23 mouse cellular contexts compared by ENCODE assay signal in the genomic region with DNA sequence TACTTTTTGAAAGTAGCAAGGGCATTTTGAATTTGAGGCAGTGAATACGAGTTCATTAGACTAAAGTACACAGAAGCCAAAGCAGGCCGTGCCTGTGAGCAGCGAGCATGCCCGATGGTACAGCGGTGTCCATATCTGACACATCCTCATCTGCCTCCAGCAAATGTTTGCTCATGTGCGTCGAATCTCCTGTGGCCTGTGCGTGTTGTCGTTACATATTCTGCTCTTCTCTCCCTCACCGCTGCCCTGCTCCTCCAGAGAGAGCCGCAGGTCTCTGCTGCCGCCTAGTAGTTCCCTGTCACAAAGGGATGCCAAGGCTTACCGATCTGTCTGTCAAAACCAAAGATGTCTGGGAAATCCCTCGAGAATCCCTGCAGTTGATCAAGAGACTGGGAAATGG.
DNase-seq lines count a peak whose midpoint lies in the region; ATAC-seq and TF ChIP-seq lines count a peak whose summit lies in the region.
"Had no signal": no experiment of that assay in that cellular context is flagged by ENCODE, and none has a peak within 500 bp of the region (broad histone marks: within the 10 kb centered on the region; RNA-seq: fewer than 3 reads in every experiment).

No protein-coding gene starts in this region.

- H3K9me3 ChIP-seq in hindbrain, embryonic 12.5 days (replicated peaks), result no peaks in the 10 kb centered on the region
- H3K9me3 ChIP-seq in hindbrain, embryonic 10.5 days, result no peaks in the 10 kb centered on the region
- no peaks in the 10 kb centered on the region for H3K9me3 ChIP-seq in midbrain, embryonic 11.5 days (ENCODE audit: control insufficient read depth, low read length)
- H3K9me3 ChIP-seq in midbrain, embryonic 10.5 days (replicated peaks), result no peaks in the 10 kb centered on the region
- no peaks in the 10 kb centered on the region for H3K9me3 ChIP-seq in hindbrain, postnatal 0 days (ENCODE audit: low read length)
- H3K9me3 ChIP-seq in neural tube, embryonic 14.5 days (ENCODE audit: control insufficient read depth, low read length), result no peaks in the 10 kb centered on the region
- H3K9me3 ChIP-seq: forebrain, embryonic 13.5 days; heart, embryonic 10.5 days; intestine, embryonic 15.5 days; limb, embryonic 12.5 days; liver, embryonic 12.5 days; stomach, embryonic 15.5 days had no signal

- TF ChIP-seq CTCF in hindbrain, postnatal 0 days (IDR thresholded peaks at IDR 0.05; ENCODE audit: low read depth), result no peak

- H3K27me3 ChIP-seq in hindbrain, embryonic 12.5 days, result no peaks in the 10 kb centered on the region
- H3K27me3 ChIP-seq in hindbrain, embryonic 10.5 days (ENCODE audit: insufficient read depth, poor library complexity, severe bottlenecking), result no peaks in the 10 kb centered on the region
- H3K27me3 ChIP-seq in midbrain, embryonic 11.5 days (ENCODE audit: control insufficient read depth, insufficient read depth, low read length), result no peaks in the 10 kb centered on the region
- no peaks in the 10 kb centered on the region for H3K27me3 ChIP-seq in midbrain, embryonic 10.5 days (ENCODE audit: low read depth, poor library complexity, severe bottlenecking)
- H3K27me3 ChIP-seq in hindbrain, postnatal 0 days (ENCODE audit: insufficient read depth, low read length), result no peaks in the 10 kb centered on the region
- no peaks in the 10 kb centered on the region for H3K27me3 ChIP-seq in neural tube, embryonic 14.5 days (ENCODE audit: control insufficient read depth, insufficient read depth, low read length)
- H3K27me3 ChIP-seq: forebrain, embryonic 13.5 days; intestine, embryonic 15.5 days; limb, embryonic 12.5 days; liver, embryonic 12.5 days; stomach, embryonic 15.5 days had no signal

- DNase-seq in hindbrain, embryonic 10.5 days (ENCODE audit: low spot score), result no peak
- DNase-seq in midbrain, embryonic 11.5 days (ENCODE audit: low spot score, missing footprints), result no peak
- no peak for DNase-seq in midbrain, embryonic 10.5 days (ENCODE audit: low spot score)
- no peak for DNase-seq in hindbrain, postnatal 0 days (ENCODE audit: low spot score)
- no peak for DNase-seq in right cerebral cortex, postnatal 14 days
- DNase-seq: adrenal gland, postnatal 36 days; cerebellum, adult 9-10 months; heart, postnatal 4 days; kidney, adult 8-10 months; kidney, postnatal 25 days; lung, adult 18-20 months; lung, postnatal 14 days; right cerebral cortex, postnatal 4 days; thymus, adult 18-20 months; thymus, postnatal 4 days had no signal

- WGBS in hindbrain, embryonic 12.5 days, result 73% methylated on average over 14 of the region's 14 CpGs
- 81% methylated on average over 14 of the region's 14 CpGs for WGBS in hindbrain, embryonic 10.5 days
- WGBS in midbrain, embryonic 11.5 days, result 75% methylated on average over 14 of the region's 14 CpGs
- WGBS in midbrain, embryonic 10.5 days, result 81% methylated on average over 14 of the region's 14 CpGs
- WGBS in hindbrain, postnatal 0 days, result 57% methylated on average over 14 of the region's 14 CpGs
- WGBS in neural tube, embryonic 14.5 days, result 69% methylated on average over 14 of the region's 14 CpGs

- peak overlapping the region; percentile 37 for H3K27ac ChIP-seq in hindbrain, embryonic 12.5 days
- no peak overlapping the region for H3K27ac ChIP-seq in hindbrain, embryonic 10.5 days
- H3K27ac ChIP-seq in midbrain, embryonic 11.5 days (ENCODE audit: low read depth, low read length), result no peak overlapping the region
- no peak overlapping the region for H3K27ac ChIP-seq in midbrain, embryonic 10.5 days (replicated peaks)
- no peak overlapping the region for H3K27ac ChIP-seq in hindbrain, postnatal 0 days
- peak overlapping the region; percentile 45; the same call in 1 of the 2 replicates for H3K27ac ChIP-seq in neural tube, embryonic 14.5 days (ENCODE audit: low read depth, low read length)
- H3K27ac ChIP-seq: forebrain, embryonic 13.5 days; heart, embryonic 10.5 days; intestine, embryonic 15.5 days; limb, embryonic 12.5 days; liver, embryonic 12.5 days had no signal

- ATAC-seq in hindbrain, embryonic 12.5 days (ENCODE audit: low FRiP score), result no peak
- peak; percentile 20; the same call in 1 of the 2 replicates for ATAC-seq in midbrain, embryonic 11.5 days (ENCODE audit: low FRiP score)
- no peak for ATAC-seq in hindbrain, postnatal 0 days
- ATAC-seq in neural tube, embryonic 14.5 days (ENCODE audit: low read depth), result no peak
- ATAC-seq: forebrain, embryonic 13.5 days; intestine, embryonic 15.5 days; liver, embryonic 12.5 days had no signal

- no peak overlapping the region for H3K9ac ChIP-seq in hindbrain, embryonic 12.5 days
- no peak overlapping the region for H3K9ac ChIP-seq in midbrain, embryonic 11.5 days (ENCODE audit: low read length)
- H3K9ac ChIP-seq in hindbrain, postnatal 0 days (replicated peaks; ENCODE audit: low read length), result peak overlapping the region; percentile 3; the same call in 1 of the 2 replicates
- H3K9ac ChIP-seq in neural tube, embryonic 14.5 days (replicated peaks; ENCODE audit: low read depth, low read length), result no peak overlapping the region
- H3K9ac ChIP-seq: forebrain, embryonic 13.5 days; intestine, embryonic 15.5 days; limb, embryonic 12.5 days; liver, embryonic 12.5 days; stomach, embryonic 15.5 days had no signal

- H3K4me2 ChIP-seq in hindbrain, embryonic 12.5 days (replicated peaks), result no peak overlapping the region
- no peak overlapping the region for H3K4me2 ChIP-seq in midbrain, embryonic 11.5 days
- no peak overlapping the region for H3K4me2 ChIP-seq in hindbrain, postnatal 0 days (ENCODE audit: low read depth, low read length)
- H3K4me2 ChIP-seq in neural tube, embryonic 14.5 days (ENCODE audit: low read depth, low read length), result no peak overlapping the region
- H3K4me2 ChIP-seq: forebrain, embryonic 13.5 days; intestine, embryonic 15.5 days; limb, embryonic 12.5 days; liver, embryonic 12.5 days; stomach, embryonic 15.5 days had no signal

- peaks cover 31% of the 10 kb centered on the region for H3K36me3 ChIP-seq in hindbrain, embryonic 12.5 days
- H3K36me3 ChIP-seq in hindbrain, embryonic 10.5 days, result peaks cover 59% of the 10 kb centered on the region
- peaks cover 2% of the 10 kb centered on the region; the same call in 1 of the 2 replicates for H3K36me3 ChIP-seq in midbrain, embryonic 11.5 days (ENCODE audit: control insufficient read depth, insufficient read depth, low read length)
- peaks cover 49% of the 10 kb centered on the region for H3K36me3 ChIP-seq in midbrain, embryonic 10.5 days
- H3K36me3 ChIP-seq in hindbrain, postnatal 0 days (ENCODE audit: insufficient read depth, low read length), result peaks cover 13% of the 10 kb centered on the region; the same call in 1 of the 2 replicates
- peaks cover 21% of the 10 kb centered on the region for H3K36me3 ChIP-seq in neural tube, embryonic 14.5 days (ENCODE audit: control insufficient read depth, insufficient read depth, low read length)
- H3K36me3 ChIP-seq: intestine, embryonic 15.5 days; stomach, embryonic 15.5 days had no signal

- H3K4me1 ChIP-seq in hindbrain, embryonic 12.5 days, result peaks cover 48% of the 10 kb centered on the region
- peaks cover 32% of the 10 kb centered on the region for H3K4me1 ChIP-seq in hindbrain, embryonic 10.5 days (replicated peaks)
- peaks cover 9% of the 10 kb centered on the region; the same call in 1 of the 2 replicates for H3K4me1 ChIP-seq in midbrain, embryonic 11.5 days (ENCODE audit: control insufficient read depth, insufficient read depth, low read length)
- peaks cover 45% of the 10 kb centered on the region for H3K4me1 ChIP-seq in midbrain, embryonic 10.5 days
- H3K4me1 ChIP-seq in hindbrain, postnatal 0 days (ENCODE audit: insufficient read depth, low read length), result no peaks in the 10 kb centered on the region
- H3K4me1 ChIP-seq in neural tube, embryonic 14.5 days (ENCODE audit: control insufficient read depth, insufficient read depth, low read length), result peaks cover 20% of the 10 kb centered on the region
- H3K4me1 ChIP-seq: liver, embryonic 12.5 days had no signal

- no peak overlapping the region for H3K4me3 ChIP-seq in hindbrain, embryonic 12.5 days
- H3K4me3 ChIP-seq in hindbrain, embryonic 10.5 days, result no peak overlapping the region
- no peak overlapping the region for H3K4me3 ChIP-seq in midbrain, embryonic 11.5 days (ENCODE audit: low read depth, low read length)
- H3K4me3 ChIP-seq in midbrain, embryonic 10.5 days, result no peak overlapping the region
- no peak overlapping the region for H3K4me3 ChIP-seq in hindbrain, postnatal 0 days (ENCODE audit: low read length)
- H3K4me3 ChIP-seq in neural tube, embryonic 14.5 days (ENCODE audit: low read depth, low read length), result no peak overlapping the region
- H3K4me3 ChIP-seq: forebrain, embryonic 13.5 days; heart, embryonic 10.5 days; intestine, embryonic 15.5 days; limb, embryonic 12.5 days; liver, embryonic 12.5 days; stomach, embryonic 15.5 days had no signal

Comparison
In these comparisons a context has a peak if more than half of its experiments do, and no peak if none do; other contexts are left out.
1. H3K27ac ChIP-seq: peak in hindbrain, embryonic 12.5 days (single experiment) and neural tube, embryonic 14.5 days (single experiment); none in hindbrain, embryonic 10.5 days (single experiment), midbrain, embryonic 11.5 days (single experiment), midbrain, embryonic 10.5 days (single experiment) and hindbrain, postnatal 0 days (single experiment).